Mouse (Mus musculus) forebrain, embryonic 13.5 days (tissue): ENCODE results near the gene Olfr1061. TPM values are rescaled to one million over a fixed set of nuclear protein-coding genes. Genes with fewer than 3 reads are reported as not detected.

Source experiments
- polyA plus RNA-seq: library from polyadenylated mRNA; unstranded; fragments of >200 nt; fragmentation: Nextera tagmentation; extraction: Ambion mirVana; gene quantifications from 2 replicates; pipeline ENCODE4 v1.2.1, GENCODE M21; 2015

The Olfr1061 gene
- polyA plus RNA-seq, 1 experiment from 2014 or later = not detected

Other genes starting within 250 kb of the Olfr1061 start
- not detected in 2 replicates for gene Olfr1043, start 246.5 kb downstream of the Olfr1061 start, polyA plus RNA-seq
- gene Olfr1044, start 236.2 kb downstream of the Olfr1061 start, polyA plus RNA-seq = not detected in 2 replicates
- gene Olfr52, start 228.4 kb downstream of the Olfr1061 start, polyA plus RNA-seq = not detected in 2 replicates
- not detected in 2 replicates for gene Olfr1045, start 211.0 kb downstream of the Olfr1061 start, polyA plus RNA-seq
- not detected in 2 replicates for gene Olfr1046, start 194.7 kb downstream of the Olfr1061 start, polyA plus RNA-seq
- not detected in 2 replicates for gene Olfr1047, start 182.6 kb downstream of the Olfr1061 start, polyA plus RNA-seq
- gene Olfr1048, start 173.8 kb downstream of the Olfr1061 start, polyA plus RNA-seq = not detected in 2 replicates
- gene Olfr1049, start 155.7 kb downstream of the Olfr1061 start, polyA plus RNA-seq = not detected in 2 replicates
- not detected in 2 replicates for gene Olfr1051, start 135.0 kb downstream of the Olfr1061 start, polyA plus RNA-seq
- gene Olfr1052, start 121.6 kb downstream of the Olfr1061 start, polyA plus RNA-seq = not detected in 2 replicates
- gene Olfr1053, start 98.8 kb downstream of the Olfr1061 start, polyA plus RNA-seq = not detected in 2 replicates
- not detected in 2 replicates for gene Olfr1054, start 78.6 kb downstream of the Olfr1061 start, polyA plus RNA-seq
- gene Olfr1055, start 63.8 kb downstream of the Olfr1061 start, polyA plus RNA-seq = not detected in 2 replicates
- not detected in 2 replicates for gene Olfr1056, start 51.6 kb downstream of the Olfr1061 start, polyA plus RNA-seq
- not detected in 2 replicates for gene Olfr1057, start 35.7 kb downstream of the Olfr1061 start, polyA plus RNA-seq
- gene Olfr1058, start 25.5 kb downstream of the Olfr1061 start, polyA plus RNA-seq = not detected in 2 replicates
- gene Olfr1062, start 12.7 kb upstream of the Olfr1061 start, polyA plus RNA-seq = not detected in 2 replicates
- gene Olfr1065, start 36.5 kb upstream of the Olfr1061 start, polyA plus RNA-seq = not detected in 2 replicates
- not detected in 2 replicates for gene Olfr1066, start 42.2 kb upstream of the Olfr1061 start, polyA plus RNA-seq
- gene Olfr228, start 73.3 kb upstream of the Olfr1061 start, polyA plus RNA-seq = not detected in 2 replicates
- not detected in 2 replicates for gene Olfr1076, start 94.4 kb upstream of the Olfr1061 start, polyA plus RNA-seq
- not detected in 2 replicates for gene Olfr1079, start 128.4 kb upstream of the Olfr1061 start, polyA plus RNA-seq
- gene Olfr1080, start 144.2 kb upstream of the Olfr1061 start, polyA plus RNA-seq = not detected in 2 replicates
- gene Olfr1082, start 184.9 kb upstream of the Olfr1061 start, polyA plus RNA-seq = not detected in 2 replicates
- gene Olfr1084, start 225.7 kb upstream of the Olfr1061 start, polyA plus RNA-seq = not detected in 2 replicates
- gene Olfr1085, start 248.0 kb upstream of the Olfr1061 start, polyA plus RNA-seq = not detected in 2 replicates